Mouse (Mus musculus): Measurements from ENCODE around the gene Efcab1. TPM values are rescaled to one million over a fixed set of nuclear protein-coding genes. Genes with fewer than 3 reads are reported as not detected.

Gene Efcab1
- not detected for total RNA-seq (2023)

DNA sequence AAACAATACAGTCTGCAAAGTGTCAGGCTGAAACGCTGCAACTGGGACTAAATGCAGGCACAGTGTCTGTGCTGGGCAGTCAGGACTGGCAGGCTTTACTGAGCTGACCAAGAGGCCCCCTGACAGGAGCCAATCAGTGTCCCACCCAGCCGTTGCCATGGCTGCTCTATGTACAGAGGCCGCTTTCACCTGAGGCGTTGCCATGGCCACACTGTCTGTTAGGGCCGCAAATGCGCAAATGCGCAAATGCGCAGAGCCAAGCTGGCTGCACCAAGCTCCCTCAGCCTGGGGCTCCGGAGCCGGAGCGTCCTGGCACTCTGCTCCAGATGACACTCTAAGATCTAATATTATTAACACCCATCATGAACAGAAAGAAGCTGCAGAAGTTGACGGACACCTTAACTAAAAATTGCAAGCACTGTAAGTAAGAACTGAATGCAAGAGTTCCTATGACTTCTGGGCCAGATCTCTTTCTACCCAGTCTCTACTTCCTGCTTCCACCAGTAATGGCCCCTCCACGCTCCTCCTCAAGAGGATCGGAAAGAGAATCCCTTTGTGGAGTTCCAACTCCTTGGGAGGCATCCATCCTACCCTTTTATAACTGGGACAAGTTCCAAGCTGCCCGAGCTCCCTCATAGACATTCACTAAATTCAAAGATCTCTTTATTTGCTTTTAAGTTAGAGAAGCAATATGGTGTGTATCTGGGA is at the start of gene Efcab1:
Gene Efcab1 (plus strand): TSS at position 214 of the 708 bp plus-strand sequence.

Measured in CD4-positive naive resting alpha-beta T cell, adult 57 days (primary cell).